Mouse (Mus musculus) cerebellum, adult (tissue): ENCODE measurements around the gene Chka.

Source experiments
- ATAC-seq: cut with Nextera tagmentation; 2 replicates; pipeline ENCODE4 v1.9.2; 2017; ENCODE audit warnings: mild to moderate bottlenecking, moderate library complexity, mixed read lengths; ENCODE audit not compliant: insufficient number of reproducible peaks, low FRiP score, low TSS enrichment

Gene Chka

GRCm38 (mm10) chr19:3880054-3880848, 28.7 kb downstream of the Chka start:
- no peak for ATAC-seq

- no peak for ATAC-seq
Observed at GRCm38 (mm10) chr19:3882214-3882613, 30.6 kb downstream of the Chka start.

GRCm38 (mm10) chr19:3884325-3884990, 32.9 kb downstream of the Chka start:
- no peak for ATAC-seq

- ATAC-seq, result no peak
Observed at GRCm38 (mm10) chr19:3889096-3889495, 37.5 kb downstream of the Chka start.

GRCm38 (mm10) chr19:3890181-3890580, 38.6 kb downstream of the Chka start:
- no peak for ATAC-seq

DNA sequence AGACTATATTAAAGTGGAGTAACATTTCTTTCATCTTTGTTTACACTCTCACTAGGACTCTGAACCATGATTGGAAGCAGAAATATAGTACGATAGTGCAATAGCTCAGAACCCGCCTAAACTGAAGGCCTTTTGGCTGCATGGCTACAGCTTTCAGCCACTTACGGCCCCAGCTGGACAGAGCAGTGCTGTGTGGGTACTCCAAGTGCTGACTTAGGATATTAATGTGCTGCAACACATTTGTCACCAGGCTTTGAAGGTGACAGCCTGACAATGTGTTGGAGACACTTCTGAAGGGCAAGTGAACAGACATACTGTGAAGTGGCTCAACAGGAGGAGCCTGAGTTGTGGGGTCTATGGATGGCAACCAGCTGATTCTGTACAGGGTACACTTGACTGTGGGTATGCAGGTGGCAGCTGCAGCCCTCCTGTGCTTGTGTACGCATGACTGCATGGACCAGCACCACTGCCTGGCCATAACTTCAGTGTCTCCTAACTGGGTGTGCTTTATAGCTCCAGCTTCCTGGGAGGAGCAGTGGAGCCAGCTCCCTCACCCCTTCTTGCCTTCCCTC, 42.1 kb downstream of the Chka start:
- ATAC-seq, result no peak

DNA sequence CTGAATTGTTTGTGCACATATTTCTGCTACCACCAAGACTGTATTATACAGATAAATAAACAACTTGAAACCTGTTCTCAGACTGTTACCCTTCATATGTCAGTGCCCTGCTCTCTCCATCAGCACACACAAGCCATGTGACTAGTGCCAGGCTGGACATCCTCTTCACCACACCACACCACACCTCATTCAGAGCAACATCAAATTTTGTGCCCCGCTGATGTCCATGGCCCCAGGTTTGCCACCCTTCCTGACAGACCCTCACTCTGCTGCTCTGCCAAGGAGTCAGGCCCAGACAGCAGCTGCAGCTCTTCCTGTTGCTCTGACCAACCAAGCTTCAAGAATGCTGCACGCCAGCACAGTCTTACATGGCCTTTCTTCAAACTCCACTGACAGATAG, 42.7 kb downstream of the Chka start:
- ATAC-seq, result no peak

DNA sequence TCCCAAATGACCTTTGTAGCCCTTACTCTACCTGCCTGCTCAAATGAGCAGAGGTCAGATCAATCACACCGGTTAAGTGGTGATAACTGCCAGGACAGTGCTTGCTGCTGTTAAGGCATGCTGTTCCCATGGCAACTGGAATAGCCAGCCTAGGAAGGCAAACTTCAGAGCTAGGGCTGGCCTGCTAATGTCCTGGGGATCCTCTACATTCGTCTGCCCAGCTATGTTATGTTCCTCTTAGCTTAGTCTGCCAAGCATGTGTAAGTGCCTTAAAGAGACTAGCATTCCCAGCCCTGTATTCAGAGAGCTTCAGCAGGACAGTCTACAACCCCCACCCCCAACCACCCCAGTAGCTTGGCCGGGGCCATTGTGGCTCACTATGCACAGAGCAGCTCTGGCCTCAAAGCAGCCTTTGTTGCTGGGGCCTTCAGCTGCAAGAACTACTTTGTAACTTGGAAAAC, 43.6 kb downstream of the Chka start:
- no peak for ATAC-seq

- ATAC-seq, result no peak
Observed at GRCm38 (mm10) chr19:3896208-3896607, 44.6 kb downstream of the Chka start.

- ATAC-seq, result no peak
Observed at GRCm38 (mm10) chr19:3897557-3897956, 46.0 kb downstream of the Chka start.

- ATAC-seq, result no peak
Observed at GRCm38 (mm10) chr19:3898952-3899351, 47.4 kb downstream of the Chka start.

GRCm38 (mm10) chr19:3899618-3900017, 48.0 kb downstream of the Chka start:
- no peak for ATAC-seq

DNA sequence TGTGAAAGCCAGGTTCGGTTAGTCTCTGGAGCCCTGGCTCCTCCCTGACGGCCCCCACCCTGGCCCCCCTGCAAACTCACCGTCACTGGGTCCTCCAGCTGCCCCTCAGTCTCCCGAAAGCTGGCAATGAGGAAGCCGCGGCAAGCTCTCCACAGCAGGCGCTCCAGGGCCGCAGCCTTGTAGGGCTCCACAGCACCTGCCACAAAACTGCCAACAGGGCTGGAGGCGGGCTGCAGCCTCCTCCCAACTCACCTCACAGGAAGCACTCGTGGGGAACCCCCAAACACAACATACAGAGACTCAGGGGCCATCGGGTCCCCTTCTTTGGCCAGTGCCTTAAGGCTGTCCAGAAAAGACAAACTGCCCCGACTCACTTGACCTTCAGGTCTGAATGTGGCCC, 51.4 kb downstream of the Chka start:
- no peak for ATAC-seq

DNA sequence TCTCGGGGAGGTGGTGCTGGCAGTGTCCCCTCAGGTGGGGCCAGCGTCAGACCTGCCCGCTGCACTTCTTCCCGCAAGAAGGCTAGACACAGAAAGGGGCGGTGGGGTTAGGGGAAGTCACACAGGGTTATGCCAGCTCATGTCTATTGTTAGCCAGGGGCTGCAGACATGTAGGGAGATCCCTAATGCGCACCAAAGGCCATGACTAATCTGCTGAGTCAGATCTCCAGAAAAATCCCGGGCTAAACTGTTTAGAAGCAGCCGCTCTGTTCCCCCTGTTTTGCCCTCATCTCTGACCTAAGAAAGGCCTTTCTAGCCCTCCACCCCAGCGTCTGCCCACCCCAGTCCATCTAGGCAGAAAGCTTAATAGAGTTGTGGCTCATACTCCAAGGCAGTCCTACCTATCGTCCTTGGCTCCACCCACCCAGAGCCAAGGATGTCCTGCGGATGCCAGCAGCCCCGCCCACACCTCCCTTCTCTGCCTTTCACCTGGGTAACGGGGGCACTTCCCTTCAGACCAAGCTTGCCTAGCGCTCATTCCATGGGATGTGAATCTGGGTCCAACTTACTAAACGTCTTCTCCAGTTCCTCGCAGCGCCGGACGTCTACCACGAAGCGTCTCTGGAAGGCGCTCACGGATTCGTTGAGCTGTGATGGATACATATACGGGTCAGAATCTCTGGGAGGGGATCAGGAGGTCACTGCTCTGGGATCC, 52.2 kb downstream of the Chka start:
- no peak for ATAC-seq

DNA sequence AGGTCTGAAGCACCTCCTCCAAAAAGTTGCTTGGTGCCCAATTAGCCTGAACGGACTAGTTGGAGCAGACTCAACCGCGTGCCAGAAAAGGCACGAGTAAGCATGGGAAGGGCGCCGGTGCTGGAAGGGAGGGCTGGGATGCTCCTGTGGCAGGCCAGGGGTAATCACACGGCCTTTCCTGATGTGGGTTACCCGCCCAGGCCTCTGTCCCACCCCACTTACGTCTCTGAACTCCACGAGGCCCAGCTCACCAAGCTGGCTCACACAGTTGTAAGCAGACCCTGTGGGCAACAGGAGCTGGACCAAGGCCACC, 52.7 kb downstream of the Chka start:
- ATAC-seq, result no peak

- no peak for ATAC-seq
Observed at GRCm38 (mm10) chr19:3905261-3905969, 53.8 kb downstream of the Chka start.

DNA sequence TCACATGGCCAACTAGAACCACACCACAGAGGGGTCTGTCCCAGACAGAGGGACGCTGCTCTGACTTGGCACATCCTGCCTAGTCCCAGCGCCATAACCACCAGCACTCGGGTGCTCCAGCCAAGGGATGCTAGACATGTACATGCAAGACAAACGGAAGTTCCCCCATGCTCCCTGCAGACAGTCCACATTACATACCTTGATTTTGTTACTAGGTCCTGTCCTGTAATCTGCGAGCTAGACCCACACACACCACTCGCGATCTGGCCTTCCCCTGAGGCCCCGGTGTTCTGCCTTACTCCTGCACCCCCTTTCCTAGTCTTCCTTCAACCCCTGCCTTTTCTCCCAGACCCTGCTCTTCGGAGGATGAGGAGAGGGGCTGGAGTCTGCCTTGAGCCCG, 54.8 kb downstream of the Chka start:
- ATAC-seq, result no peak

- no peak for ATAC-seq
Observed at GRCm38 (mm10) chr19:3906795-3907786, 55.5 kb downstream of the Chka start, which contains the start of gene Tcirg1. Gene Tcirg1 (minus strand): TSS chr19:3907133.
